Mouse (Mus musculus): ENCODE results near the gene Smim7. TPM values are rescaled to one million over a fixed set of nuclear protein-coding genes. Genes with fewer than 3 reads are reported as not detected.
A peak's percentile ranks its signal among the peaks of the same experiment; 100 is the strongest.

Smim7 gene
- polyA plus RNA-seq, 1 experiment, result 51.8 TPM

GRCm38 (mm10) chr8:72565970-72566369 lies 4.9 kb downstream of the Smim7 start:
- H3K36me3 ChIP-seq (ENCODE audit: control insufficient read depth, insufficient read depth, low read length), result no peaks in the 10 kb centered on the region
- 94% methylated on average over 2 of the region's 2 CpGs for WGBS
- H3K27ac ChIP-seq (ENCODE audit: insufficient read depth, low read depth, low read length), result no peak overlapping the region
- no peaks in the 10 kb centered on the region for H3K27me3 ChIP-seq (replicated peaks; ENCODE audit: control insufficient read depth, insufficient read depth, low read length)
- H3K4me1 ChIP-seq (ENCODE audit: control insufficient read depth, insufficient read depth, low read length), result peaks cover 6% of the 10 kb centered on the region
- no peak for DNase-seq
- no peak for TF ChIP-seq POLR2A (IDR thresholded peaks at IDR 0.05; ENCODE audit: low read depth, low read length)
- TF ChIP-seq CTCF (conservative IDR thresholded peaks at IDR 0.05; ENCODE audit: insufficient read depth, insufficient read length, low read depth, low read length), result no peak
- no peak overlapping the region for H3K4me3 ChIP-seq (ENCODE audit: insufficient read depth, low read depth, low read length)

DNA sequence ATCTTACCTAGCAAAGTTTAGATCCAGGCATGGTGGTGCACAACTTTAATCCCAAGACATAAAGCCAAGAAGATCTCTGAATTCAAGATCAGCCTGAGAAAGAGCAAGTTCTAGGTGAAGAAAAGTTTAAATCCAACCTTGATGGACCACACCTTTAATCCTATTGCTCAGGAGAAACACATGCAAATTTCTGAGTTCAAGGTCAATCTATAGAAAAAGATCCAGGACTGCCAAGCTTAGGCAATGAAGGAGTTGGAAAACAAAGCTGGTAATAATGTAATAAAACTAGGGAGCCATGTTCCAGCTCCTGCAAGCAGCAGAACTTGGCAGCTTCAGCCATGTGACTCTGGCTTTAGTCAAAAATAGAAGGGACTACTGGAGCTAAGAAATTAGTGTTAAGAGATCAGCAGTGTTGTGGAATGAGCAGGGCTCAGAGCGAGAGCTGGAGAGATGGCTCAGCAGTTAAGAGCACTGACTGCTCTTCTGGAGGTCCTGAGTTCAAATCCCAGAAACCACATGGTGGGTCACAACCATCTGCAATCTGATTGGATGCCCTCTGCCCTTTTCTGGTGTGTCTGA lies 9.7 kb downstream of the Smim7 start:
- no peaks in the 10 kb centered on the region; the same call in 1 of the 2 replicates for H3K36me3 ChIP-seq (ENCODE audit: control insufficient read depth, insufficient read depth, low read length)
- 70% methylated on average over 1 of the region's 1 CpGs for WGBS
- no peak overlapping the region for H3K4me3 ChIP-seq (ENCODE audit: insufficient read depth, low read depth, low read length)
- DNase-seq, result no peak
- H3K4me1 ChIP-seq (ENCODE audit: control insufficient read depth, insufficient read depth, low read length), result peaks cover 5% of the 10 kb centered on the region; the same call in 1 of the 2 replicates
- H3K27me3 ChIP-seq (replicated peaks; ENCODE audit: control insufficient read depth, insufficient read depth, low read length), result no peaks in the 10 kb centered on the region
- H3K27ac ChIP-seq (ENCODE audit: insufficient read depth, low read depth, low read length), result no peak overlapping the region
- no peak for TF ChIP-seq POLR2A (IDR thresholded peaks at IDR 0.05; ENCODE audit: low read depth, low read length)
- no peak for TF ChIP-seq CTCF (conservative IDR thresholded peaks at IDR 0.05; ENCODE audit: insufficient read depth, insufficient read length, low read depth, low read length)

DNA sequence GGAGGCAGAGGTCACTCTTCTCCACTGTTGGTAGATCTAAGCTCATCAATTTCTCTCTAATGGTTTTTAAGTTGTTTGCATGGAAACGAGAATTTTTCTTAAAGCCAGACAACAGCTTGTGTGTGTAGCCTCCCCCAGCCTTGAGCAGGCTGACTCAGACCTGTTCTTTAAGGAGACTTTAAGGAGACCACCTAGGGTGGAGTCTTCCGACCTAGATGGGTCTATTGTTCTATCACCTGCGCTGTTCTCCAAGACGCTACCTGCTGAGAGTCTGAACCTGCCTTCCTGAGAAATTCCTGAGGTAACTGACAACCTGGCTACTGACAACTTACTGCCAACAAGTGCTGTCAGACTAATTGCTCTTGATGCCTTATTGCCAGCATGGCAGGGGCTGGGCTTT lies 15.1 kb downstream of the Smim7 start:
- TF ChIP-seq POLR2A (IDR thresholded peaks at IDR 0.05; ENCODE audit: low read depth, low read length), result no peak
- DNase-seq, result no peak
- Histone ChIP-seq H3K27ac (ENCODE audit: insufficient read depth, low read depth, low read length) (no peak overlapping the region), H3K4me1 (ENCODE audit: control insufficient read depth, insufficient read depth, low read length) (peaks cover 5% of the 10 kb centered on the region; the same call in 1 of the 2 replicates), H3K27me3 (replicated peaks; ENCODE audit: control insufficient read depth, insufficient read depth, low read length) (no peaks in the 10 kb centered on the region), H3K4me3 (ENCODE audit: insufficient read depth, low read depth, low read length) (no peak overlapping the region), H3K36me3 (ENCODE audit: control insufficient read depth, insufficient read depth, low read length) (no peaks in the 10 kb centered on the region; the same call in none of the 2 replicates)
- WGBS, result 77% methylated on average over 4 of the region's 4 CpGs

GRCm38 (mm10) chr8:72549314-72549892 lies 21.5 kb downstream of the Smim7 start:
- WGBS, result 5% methylated on average over 5 of the region's 5 CpGs
- H3K27me3 ChIP-seq (replicated peaks; ENCODE audit: control insufficient read depth, insufficient read depth, low read length), result no peaks in the 10 kb centered on the region
- peak overlapping the region; percentile 63 for H3K4me3 ChIP-seq (ENCODE audit: insufficient read depth, low read depth, low read length)
- H3K27ac ChIP-seq (ENCODE audit: insufficient read depth, low read depth, low read length), result peak overlapping the region; percentile 64
- H3K36me3 ChIP-seq (ENCODE audit: control insufficient read depth, insufficient read depth, low read length), result no peaks in the 10 kb centered on the region; the same call in 1 of the 2 replicates
- TF ChIP-seq CTCF (conservative IDR thresholded peaks at IDR 0.05; ENCODE audit: insufficient read depth, insufficient read length, low read depth, low read length), result no peak
- no peak for TF ChIP-seq POLR2A (IDR thresholded peaks at IDR 0.05; ENCODE audit: low read depth, low read length)
- peak; percentile 32 for DNase-seq
- H3K4me1 ChIP-seq (ENCODE audit: control insufficient read depth, insufficient read depth, low read length), result peaks cover 3% of the 10 kb centered on the region; the same call in 1 of the 2 replicates

DNA sequence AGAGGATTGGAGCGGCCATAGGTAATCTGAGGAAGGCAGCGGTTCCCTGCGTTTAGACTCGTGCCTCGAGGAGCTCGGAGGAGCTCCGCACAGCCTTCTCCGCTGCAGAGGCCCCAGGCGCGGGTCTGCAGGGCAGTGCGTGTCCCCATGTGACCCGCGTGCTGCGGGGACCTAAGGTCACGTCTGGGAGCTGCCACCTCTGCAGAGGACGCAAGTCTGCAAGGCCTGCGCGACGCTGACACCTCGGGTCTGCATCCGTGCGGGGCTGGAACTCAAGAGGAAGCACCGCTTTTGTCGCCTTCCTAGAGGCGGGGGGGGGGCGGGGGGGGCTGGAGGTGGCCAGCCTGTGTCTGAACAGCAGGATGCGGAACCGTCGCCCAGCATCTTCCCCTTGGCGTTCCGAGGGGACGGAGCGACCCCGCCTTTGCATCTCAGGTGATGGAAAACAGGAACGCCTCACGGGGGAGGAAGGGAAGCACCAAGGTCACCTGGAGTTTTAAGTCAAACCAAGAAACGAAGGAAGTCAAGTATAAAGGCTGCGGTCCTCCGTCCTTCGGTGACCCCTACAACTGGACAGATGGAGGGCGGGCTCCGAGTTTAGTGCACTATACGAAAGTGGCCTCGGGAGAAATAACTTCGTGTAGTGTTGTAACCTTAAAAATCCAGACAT lies 22.1 kb downstream of the Smim7 start:
- no peak for DNase-seq

GRCm38 (mm10) chr8:72547802-72548643 lies 22.9 kb downstream of the Smim7 start, which contains the start of gene Med26:
TSS of gene Med26 (minus strand) at chr8:72548270.
- under 1% methylated on average over 88 of the region's 92 CpGs for WGBS
- Histone ChIP-seq H3K27me3 (replicated peaks; ENCODE audit: control insufficient read depth, insufficient read depth, low read length) (no peaks in the 10 kb centered on the region), H3K36me3 (ENCODE audit: control insufficient read depth, insufficient read depth, low read length) (no peaks in the 10 kb centered on the region; the same call in 1 of the 2 replicates), H3K4me1 (ENCODE audit: control insufficient read depth, insufficient read depth, low read length) (peaks cover 3% of the 10 kb centered on the region; the same call in 1 of the 2 replicates), H3K4me3 (ENCODE audit: insufficient read depth, low read depth, low read length) (peak within 1 kb of the TSS; percentile 79), H3K27ac (ENCODE audit: insufficient read depth, low read depth, low read length) (peak within 1 kb of the TSS; percentile 67)
- DNase-seq, result peak; percentile 99
- TF ChIP-seq CTCF (conservative IDR thresholded peaks at IDR 0.05; ENCODE audit: insufficient read depth, insufficient read length, low read depth, low read length), result no peak
- no peak for TF ChIP-seq POLR2A (IDR thresholded peaks at IDR 0.05; ENCODE audit: low read depth, low read length)

More for the DNA sequence above, 22.1 kb downstream of the Smim7 start:
- no peaks in the 10 kb centered on the region for H3K27me3 ChIP-seq (replicated peaks; ENCODE audit: control insufficient read depth, insufficient read depth, low read length)
- peaks cover 3% of the 10 kb centered on the region; the same call in 1 of the 2 replicates for H3K4me1 ChIP-seq (ENCODE audit: control insufficient read depth, insufficient read depth, low read length)
- H3K27ac ChIP-seq (ENCODE audit: insufficient read depth, low read depth, low read length), result peak overlapping the region; percentile 67
- TF ChIP-seq CTCF (conservative IDR thresholded peaks at IDR 0.05; ENCODE audit: insufficient read depth, insufficient read length, low read depth, low read length) (no peak), POLR2A (IDR thresholded peaks at IDR 0.05; ENCODE audit: low read depth, low read length) (no peak)
- under 1% methylated on average over 45 of the region's 45 CpGs for WGBS
- peak overlapping the region; percentile 63 for H3K4me3 ChIP-seq (ENCODE audit: insufficient read depth, low read depth, low read length)
- H3K36me3 ChIP-seq (ENCODE audit: control insufficient read depth, insufficient read depth, low read length), result no peaks in the 10 kb centered on the region; the same call in 1 of the 2 replicates
